ENCODE assay signal across 9 mouse cellular contexts in genomic region chr1:80854289-80854701, GRCm38 (mm10).
DNase-seq lines count a peak whose midpoint lies in the region; ATAC-seq and TF ChIP-seq lines count a peak whose summit lies in the region.
"Had no signal": no experiment of that assay in that cellular context is flagged by ENCODE, and none has a peak within 500 bp of the region (broad histone marks: within the 10 kb centered on the region; RNA-seq: fewer than 3 reads in every experiment).

No protein-coding gene starts in this region.

- no peak overlapping the region for H3K4me3 ChIP-seq in intestine, embryonic 14.5 days (ENCODE audit: low read depth, low read length)
- H3K4me3 ChIP-seq in intestine, postnatal 0 days (ENCODE audit: low read depth, low read length) = no peak overlapping the region
- no peak overlapping the region for H3K4me3 ChIP-seq in hindbrain, embryonic 15.5 days
- H3K4me3 ChIP-seq in limb, embryonic 15.5 days = no peak overlapping the region
- H3K4me3 ChIP-seq: neural tube, embryonic 12.5 days had no signal

- ATAC-seq in intestine, embryonic 14.5 days (replicated peaks; ENCODE audit: low FRiP score, low TSS enrichment, low read depth) = no peak
- no peak for ATAC-seq in intestine, postnatal 0 days
- ATAC-seq in hindbrain, embryonic 15.5 days (ENCODE audit: low FRiP score, low read depth) = peak; percentile 85
- no peak for ATAC-seq in limb, embryonic 15.5 days (ENCODE audit: insufficient number of reproducible peaks, low FRiP score, low TSS enrichment, low read depth)

- no peaks in the 10 kb centered on the region for H3K27me3 ChIP-seq in intestine, embryonic 14.5 days (replicated peaks; ENCODE audit: control insufficient read depth, insufficient read depth, low read length)
- H3K27me3 ChIP-seq in intestine, postnatal 0 days (replicated peaks; ENCODE audit: control insufficient read depth, insufficient read depth, low read length) = no peaks in the 10 kb centered on the region
- no peaks in the 10 kb centered on the region for H3K27me3 ChIP-seq in hindbrain, embryonic 15.5 days
- no peaks in the 10 kb centered on the region for H3K27me3 ChIP-seq in limb, embryonic 15.5 days
- H3K27me3 ChIP-seq: neural tube, embryonic 12.5 days had no signal

- H3K27ac ChIP-seq in intestine, embryonic 14.5 days (ENCODE audit: low read depth) = no peak overlapping the region
- H3K27ac ChIP-seq in intestine, postnatal 0 days (ENCODE audit: low read depth, low read length) = no peak overlapping the region
- H3K27ac ChIP-seq in hindbrain, embryonic 15.5 days (replicated peaks) = peak overlapping the region; percentile 41
- no peak overlapping the region for H3K27ac ChIP-seq in limb, embryonic 15.5 days
- H3K27ac ChIP-seq: neural tube, embryonic 12.5 days had no signal

- H3K4me1 ChIP-seq in intestine, embryonic 14.5 days (replicated peaks; ENCODE audit: control insufficient read depth, insufficient read depth, low read length) = peaks cover 13% of the 10 kb centered on the region
- no peaks in the 10 kb centered on the region for H3K4me1 ChIP-seq in intestine, postnatal 0 days (replicated peaks; ENCODE audit: control insufficient read depth, insufficient read depth, low read length)
- peaks cover 9% of the 10 kb centered on the region; the same call in 1 of the 2 replicates for H3K4me1 ChIP-seq in hindbrain, embryonic 15.5 days (replicated peaks)
- peaks cover 6% of the 10 kb centered on the region; the same call in 1 of the 2 replicates for H3K4me1 ChIP-seq in limb, embryonic 15.5 days
- H3K4me1 ChIP-seq: neural tube, embryonic 12.5 days had no signal

- 0 out of 2 replicates have a peak overlapping the region, but pooled peaks have one; percentile 15 for H3K4me2 ChIP-seq in intestine, embryonic 14.5 days (ENCODE audit: low read length)
- H3K4me2 ChIP-seq in intestine, postnatal 0 days (replicated peaks; ENCODE audit: low read depth) = no peak overlapping the region
- peak overlapping the region; percentile 41 for H3K4me2 ChIP-seq in hindbrain, embryonic 15.5 days
- 0 out of 2 replicates have a peak overlapping the region, but pooled peaks have one; percentile 10 for H3K4me2 ChIP-seq in limb, embryonic 15.5 days
- H3K4me2 ChIP-seq: neural tube, embryonic 12.5 days had no signal

- no peaks in the 10 kb centered on the region for H3K36me3 ChIP-seq in intestine, embryonic 14.5 days (ENCODE audit: control insufficient read depth, insufficient read depth, low read length)
- no peaks in the 10 kb centered on the region for H3K36me3 ChIP-seq in intestine, postnatal 0 days (ENCODE audit: control insufficient read depth, insufficient read depth)
- H3K36me3 ChIP-seq in hindbrain, embryonic 15.5 days = no peaks in the 10 kb centered on the region
- H3K36me3 ChIP-seq in limb, embryonic 15.5 days = no peaks in the 10 kb centered on the region
- H3K36me3 ChIP-seq: neural tube, embryonic 12.5 days had no signal

- H3K9ac ChIP-seq in intestine, embryonic 14.5 days (ENCODE audit: low read length) = no peak overlapping the region
- no peak overlapping the region for H3K9ac ChIP-seq in intestine, postnatal 0 days (ENCODE audit: low read depth, low read length)
- no peak overlapping the region for H3K9ac ChIP-seq in hindbrain, embryonic 15.5 days
- H3K9ac ChIP-seq in limb, embryonic 15.5 days = no peak overlapping the region
- H3K9ac ChIP-seq: neural tube, embryonic 12.5 days had no signal

- DNase-seq in intestine, embryonic 14.5 days (ENCODE audit: low spot score) = peak; percentile 52
- peak; percentile 40 to 50 for DNase-seq in cerebellum, postnatal 14 days
- peak; percentile 37 for DNase-seq in right cerebral cortex, postnatal 4 days
- DNase-seq in gastrocnemius, adult 8-10 months (ENCODE audit: low spot score in 2 of 2) = no peak
- no peak for DNase-seq in thymus, postnatal 25 days

- no peaks in the 10 kb centered on the region for H3K9me3 ChIP-seq in intestine, embryonic 14.5 days (ENCODE audit: control insufficient read depth, low read length)
- H3K9me3 ChIP-seq in intestine, postnatal 0 days (ENCODE audit: control insufficient read depth) = no peaks in the 10 kb centered on the region
- H3K9me3 ChIP-seq in hindbrain, embryonic 15.5 days = no peaks in the 10 kb centered on the region
- no peaks in the 10 kb centered on the region for H3K9me3 ChIP-seq in limb, embryonic 15.5 days
- H3K9me3 ChIP-seq: neural tube, embryonic 12.5 days had no signal

- 35% methylated on average over 7 of the region's 7 CpGs for WGBS in intestine, embryonic 14.5 days
- 54% methylated on average over 7 of the region's 7 CpGs for WGBS in intestine, postnatal 0 days
- 37% methylated on average over 7 of the region's 7 CpGs for WGBS in hindbrain, embryonic 15.5 days
- 22% methylated on average over 7 of the region's 7 CpGs for WGBS in limb, embryonic 15.5 days

- no peak for TF ChIP-seq CTCF in intestine, postnatal 0 days (IDR thresholded peaks at IDR 0.05; ENCODE audit: low read depth)

Comparison
In these comparisons a context has a peak if more than half of its experiments do, and no peak if none do; other contexts are left out.
1. DNase-seq: peak in intestine, embryonic 14.5 days (single experiment), cerebellum, postnatal 14 days (2 of 2) and right cerebral cortex, postnatal 4 days (single experiment); none in gastrocnemius, adult 8-10 months (0 of 2) and thymus, postnatal 25 days (single experiment).